Mouse (Mus musculus): ENCODE data around the gene Ywhag.
A peak's percentile ranks its signal among the peaks of the same experiment; 100 is the strongest.

DNA sequence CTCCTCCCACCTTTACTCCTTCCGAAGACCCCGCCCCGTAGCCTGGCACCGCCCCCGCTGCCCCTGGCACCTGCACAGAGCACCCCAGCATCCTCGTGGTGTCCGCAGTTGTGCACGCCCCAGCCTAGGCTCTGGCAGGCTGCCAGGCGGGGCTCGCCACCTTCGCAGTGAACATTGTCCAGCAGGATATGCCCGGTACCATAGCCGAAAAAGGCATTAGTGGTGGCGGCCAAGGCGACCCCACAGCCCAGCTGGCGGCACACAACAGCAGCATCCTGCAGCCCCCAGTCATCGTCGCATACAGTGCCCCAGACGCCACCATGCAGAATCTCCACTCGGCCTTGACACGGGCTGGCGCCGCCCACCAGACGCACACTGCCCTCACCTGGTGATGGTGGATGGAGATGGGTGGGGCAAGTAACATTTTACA, 31.1 kb upstream of the Ywhag start:
- TF ChIP-seq CTCF (IDR thresholded peaks at IDR 0.05; ENCODE audit: low read depth) (peak; percentile 35; the same call in 1 of the 2 replicates), EP300 (IDR thresholded peaks at IDR 0.05; ENCODE audit: low read depth) (no peak)
